Mouse (Mus musculus): ENCODE results near the gene Slc22a27.
"Not testable (repeated sequence)": the region's sequence is repeated elsewhere in the genome, so short reads cannot be mapped to it uniquely, and the experiment has no call there.

Gene Slc22a27

GRCm38 (mm10) chr19:7965927-7966326, at the start of gene Slc22a27:
TSS of gene Slc22a27 (minus strand) at chr19:7966027.
- not testable (repeated sequence) for DNase-seq

GRCm38 (mm10) chr19:8011596-8011995, 45.8 kb upstream of the Slc22a27 start:
- DNase-seq, result not testable (repeated sequence)

- DNase-seq, result not testable (repeated sequence)
Observed at GRCm38 (mm10) chr19:8009086-8009485, 43.3 kb upstream of the Slc22a27 start.

- DNase-seq, result no peak
Observed at GRCm38 (mm10) chr19:7968703-7969102, 2.9 kb upstream of the Slc22a27 start.

GRCm38 (mm10) chr19:7966550-7966949, 723 bp upstream of the Slc22a27 start:
- not testable (repeated sequence) for DNase-seq

GRCm38 (mm10) chr19:7939391-7939790, 26.4 kb downstream of the Slc22a27 start:
- DNase-seq, result not testable (repeated sequence)

- DNase-seq, result no peak
Observed at GRCm38 (mm10) chr19:7876626-7877025, 89.2 kb downstream of the Slc22a27 start.

- no peak for DNase-seq
Observed at GRCm38 (mm10) chr19:7829851-7830250, 136.0 kb downstream of the Slc22a27 start.

Measured in lung, adult 18-20 months (tissue).